Mouse (Mus musculus) heart, embryonic 12.5 days (tissue): ENCODE measurements at regions not wholly inside any gene's neighbourhood (a gene's known extent, or its start where the extent isn't known, plus 50 kb on each side); places are given as distances from the start of the nearest gene placed in this dataset.

Experiments used
- ATAC-seq: fragments of 200-750 bp; cut with Nextera tagmentation; 2 replicates; pipeline ENCODE4 v1.8.0; 2017; ENCODE audit warnings: moderate TSS enrichment, moderate library complexity; ENCODE audit not compliant: insufficient number of reproducible peaks, low FRiP score
- H3K27ac ChIP-seq: fragments of 300-500 bp; sonication (generic); 2 replicates; pipeline ENCODE4 v1.5.1; 2016; ENCODE audit warnings: mild to moderate bottlenecking, moderate library complexity; ENCODE audit not compliant: poor library complexity, severe bottlenecking
- H3K27me3 ChIP-seq: fragments of 300-500 bp; sonication (generic); replicated peaks from 2 replicates; pipeline ENCODE4 v1.6.1; 2016; ENCODE audit warnings: mild to moderate bottlenecking, moderate library complexity
- H3K36me3 ChIP-seq: fragments of 300-500 bp; sonication (generic); 2 replicates; pipeline ENCODE4 v1.6.1; 2016; ENCODE audit warnings: mild to moderate bottlenecking, moderate library complexity
- H3K4me1 ChIP-seq: fragments of 300-500 bp; sonication (generic); replicated peaks from 2 replicates; pipeline ENCODE4 v1.6.1; 2016; ENCODE audit warnings: mild to moderate bottlenecking
- H3K4me2 ChIP-seq: fragments of 300-500 bp; sonication (generic); 2 replicates; pipeline ENCODE4 v1.6.1; 2016; ENCODE audit warnings: mild to moderate bottlenecking, moderate library complexity
- H3K4me3 ChIP-seq: fragments of 300-500 bp; sonication (generic); 2 replicates; pipeline ENCODE4 v1.5.1; 2016; ENCODE audit warnings: mild to moderate bottlenecking
- H3K9ac ChIP-seq: fragments of 300-500 bp; sonication (generic); 2 replicates; pipeline ENCODE4 v1.6.1; 2016; ENCODE audit warnings: mild to moderate bottlenecking, moderate library complexity
- H3K9me3 ChIP-seq: fragments of 300-500 bp; sonication (generic); replicated peaks from 2 replicates; pipeline ENCODE4 v1.6.1; 2016; ENCODE audit warnings: mild to moderate bottlenecking, moderate library complexity
- WGBS: fragments of 180-500 bp; shearing (Covaris S2); methylation state at CpG from one replicate; pipeline ENCODE4 v1.1.7; 2016; 5-methylcytosine and 5-hydroxymethylcytosine counted together

DNA sequence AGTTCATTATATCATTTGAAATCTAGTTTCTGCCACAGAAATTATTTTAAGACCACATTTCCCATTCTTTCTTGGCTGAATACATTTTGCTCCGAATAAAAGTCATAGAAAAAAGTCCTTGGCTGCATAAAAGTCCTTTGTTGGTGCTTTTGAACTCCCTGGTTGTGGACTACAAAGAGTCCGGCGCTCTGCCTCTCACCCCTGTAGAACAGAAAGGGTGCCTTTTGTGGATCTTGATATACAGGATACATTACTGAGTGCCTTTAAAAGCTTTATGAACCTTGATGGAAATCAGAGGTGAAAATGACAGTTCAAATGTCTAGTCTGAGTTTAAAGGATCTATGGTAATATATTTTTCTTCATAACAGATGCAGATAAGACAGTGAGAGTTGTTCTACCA, 355.5 kb downstream of the Anxa1 start:
- Histone ChIP-seq H3K36me3 (no peaks in the 10 kb centered on the region), H3K4me2 (no peak overlapping the region), H3K4me1 (no peaks in the 10 kb centered on the region), H3K4me3 (no peak overlapping the region), H3K9ac (no peak overlapping the region), H3K9me3 (no peaks in the 10 kb centered on the region), H3K27ac (no peak overlapping the region), H3K27me3 (no peaks in the 10 kb centered on the region)
- no peak for ATAC-seq
- 76% methylated on average over 3 of the region's 3 CpGs for WGBS

DNA sequence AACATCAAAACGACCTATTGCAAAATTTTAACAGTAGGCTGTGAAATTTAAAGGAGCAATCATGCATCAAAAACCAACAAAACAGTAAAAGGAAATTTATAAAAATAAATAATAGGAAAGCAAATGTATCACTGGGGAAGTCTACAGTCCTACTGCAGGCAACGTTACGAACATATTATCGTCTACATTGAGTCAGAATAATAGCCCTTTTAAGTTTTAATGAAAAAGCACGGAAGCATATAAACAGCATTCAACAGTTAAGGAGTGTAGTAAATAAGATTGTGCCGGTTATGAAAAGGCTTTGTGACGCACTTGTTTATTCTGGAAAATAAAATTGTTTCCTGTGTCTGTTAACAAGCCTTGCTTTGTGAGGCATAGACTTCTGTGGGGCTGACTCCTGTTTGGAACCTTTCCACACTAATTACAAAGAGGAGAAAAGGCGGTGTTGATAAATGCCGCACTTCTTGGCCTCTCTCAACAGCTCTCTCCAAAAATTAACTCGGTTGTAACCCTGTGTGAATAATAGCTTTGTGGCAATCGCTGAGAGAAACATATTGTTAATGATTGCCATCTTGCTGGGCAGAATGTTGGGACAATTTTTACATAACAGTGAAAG, 363.0 kb downstream of the Anxa1 start:
- no peaks in the 10 kb centered on the region for H3K27me3 ChIP-seq
- H3K4me1 ChIP-seq, result no peaks in the 10 kb centered on the region
- no peak for ATAC-seq
- no peak overlapping the region for H3K27ac ChIP-seq
- 74% methylated on average over 11 of the region's 11 CpGs for WGBS
- H3K36me3 ChIP-seq, result no peaks in the 10 kb centered on the region
- no peak overlapping the region for H3K9ac ChIP-seq
- H3K4me3 ChIP-seq, result no peak overlapping the region
- no peaks in the 10 kb centered on the region for H3K9me3 ChIP-seq
- H3K4me2 ChIP-seq, result no peak overlapping the region

DNA sequence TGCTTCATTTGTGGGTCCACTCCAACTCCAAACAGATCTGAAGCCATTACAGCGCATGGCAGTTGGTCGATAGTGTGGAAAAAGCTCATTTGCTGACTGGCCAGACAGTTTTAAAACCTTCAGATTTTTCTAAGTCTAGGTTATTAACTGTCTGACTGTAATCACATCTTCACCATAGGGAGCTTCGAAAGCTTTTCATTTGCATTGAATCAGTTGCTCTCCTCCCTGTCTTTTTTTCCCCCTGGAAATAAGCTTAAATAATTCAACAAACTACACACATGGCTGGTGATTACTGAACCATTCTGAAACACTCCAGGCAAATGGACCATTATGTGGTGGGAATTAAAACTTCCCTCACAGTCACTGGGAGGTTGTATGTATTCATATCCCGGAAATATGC, 376.6 kb downstream of the Anxa1 start:
- no peak for ATAC-seq
- H3K4me2 ChIP-seq, result no peak overlapping the region
- H3K27me3 ChIP-seq, result no peaks in the 10 kb centered on the region
- H3K4me3 ChIP-seq, result no peak overlapping the region
- no peaks in the 10 kb centered on the region for H3K4me1 ChIP-seq
- H3K27ac ChIP-seq, result no peak overlapping the region
- H3K36me3 ChIP-seq, result no peaks in the 10 kb centered on the region
- H3K9ac ChIP-seq, result no peak overlapping the region
- no peaks in the 10 kb centered on the region for H3K9me3 ChIP-seq
- 84% methylated on average over 4 of the region's 4 CpGs for WGBS

DNA sequence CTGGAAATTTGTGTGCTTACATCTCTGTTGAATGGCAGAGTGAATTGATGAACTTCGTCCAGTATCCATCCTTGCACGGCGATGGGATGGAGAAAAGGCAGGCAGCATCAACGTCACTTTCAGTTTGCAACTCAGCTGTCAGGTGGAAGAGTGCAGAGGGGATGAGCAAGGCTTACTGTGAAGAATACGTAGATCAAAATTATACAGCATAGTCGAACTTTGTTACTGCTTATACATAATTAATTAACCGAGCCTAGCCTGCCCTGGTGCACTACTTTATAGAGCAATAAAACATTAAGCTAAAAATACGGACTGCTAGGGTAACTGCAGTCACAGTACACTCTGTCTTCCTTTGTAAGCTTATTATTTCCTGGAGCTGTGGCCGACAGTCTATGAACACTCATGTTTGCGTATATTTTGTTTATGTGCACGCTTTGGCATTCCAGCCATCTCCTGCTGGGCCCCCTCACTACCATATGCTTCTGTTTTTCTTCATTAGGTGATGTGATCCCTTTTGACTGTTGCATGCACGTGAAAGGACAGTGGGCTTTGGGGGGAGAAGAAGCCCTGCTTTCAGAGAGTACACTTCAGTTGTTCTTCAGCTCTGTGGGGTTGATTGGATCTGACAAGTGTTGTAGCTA, 380.8 kb downstream of the Anxa1 start:
- no peaks in the 10 kb centered on the region for H3K4me1 ChIP-seq
- no peaks in the 10 kb centered on the region for H3K9me3 ChIP-seq
- H3K27ac ChIP-seq, result no peak overlapping the region
- H3K36me3 ChIP-seq, result no peaks in the 10 kb centered on the region
- H3K4me3 ChIP-seq, result no peak overlapping the region
- no peak overlapping the region for H3K4me2 ChIP-seq
- 75% methylated on average over 12 of the region's 12 CpGs for whole genome bisulfite sequencing
- H3K9ac ChIP-seq, result no peak overlapping the region
- H3K27me3 ChIP-seq, result no peaks in the 10 kb centered on the region
- no peak for ATAC-seq

DNA sequence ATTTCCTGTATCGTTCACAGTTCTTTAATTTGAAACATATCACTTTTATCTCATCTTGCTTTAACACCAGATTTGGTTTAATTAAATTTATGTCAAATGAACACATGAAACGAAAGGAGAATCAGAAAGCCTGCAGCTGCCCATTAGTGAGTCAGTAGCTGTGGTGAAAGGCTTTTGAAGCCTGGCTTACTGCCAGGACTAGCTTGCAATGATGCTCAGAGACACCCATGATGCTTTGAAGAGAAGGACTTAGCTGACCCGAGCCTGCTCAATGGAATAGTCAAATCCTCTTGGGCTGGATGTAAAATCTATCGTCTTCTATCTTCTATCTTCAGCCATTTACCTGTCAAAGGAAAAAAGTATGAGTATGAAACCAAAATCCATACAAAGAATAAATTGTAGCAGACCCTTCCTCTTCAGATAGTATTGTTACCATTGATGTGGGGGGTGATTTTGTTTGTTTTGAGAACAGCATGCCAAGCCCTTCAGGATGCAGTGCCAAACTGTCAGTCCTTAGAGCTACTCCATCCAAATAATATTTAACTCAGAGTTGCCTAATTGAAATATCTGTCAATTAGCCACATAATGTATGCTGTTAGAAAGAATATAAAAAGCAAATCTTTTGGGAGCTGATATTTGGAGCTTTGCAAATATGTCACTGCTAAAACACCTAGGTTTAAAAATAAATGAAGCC, 384.7 kb downstream of the Anxa1 start:
- Histone ChIP-seq H3K4me2 (no peak overlapping the region), H3K9me3 (no peaks in the 10 kb centered on the region), H3K4me3 (no peak overlapping the region), H3K4me1 (no peaks in the 10 kb centered on the region), H3K27me3 (no peaks in the 10 kb centered on the region), H3K9ac (no peak overlapping the region), H3K27ac (no peak overlapping the region), H3K36me3 (no peaks in the 10 kb centered on the region)
- ATAC-seq, result no peak
- 58% methylated on average over 4 of the region's 4 CpGs for WGBS

DNA sequence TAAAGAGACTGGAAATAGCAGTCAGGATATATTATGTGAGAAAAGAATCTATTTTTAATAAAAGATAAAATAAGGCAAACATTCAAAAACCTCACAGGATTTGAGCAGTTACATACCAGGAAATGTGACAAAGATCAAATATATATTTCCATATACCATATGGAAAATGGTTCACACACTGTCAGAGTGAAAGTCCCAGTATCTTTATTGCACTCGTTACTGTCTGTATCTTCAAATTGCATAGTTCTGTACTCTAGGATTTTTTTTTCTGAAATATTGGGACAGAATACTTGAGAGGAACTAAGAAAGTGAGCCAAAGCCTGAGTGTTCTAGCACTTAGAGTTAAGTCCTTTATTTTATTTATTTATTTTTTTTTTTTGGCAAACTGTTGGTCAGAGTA, 403.5 kb downstream of the Anxa1 start:
- H3K9me3 ChIP-seq, result no peaks in the 10 kb centered on the region
- H3K27me3 ChIP-seq, result no peaks in the 10 kb centered on the region
- H3K9ac ChIP-seq, result no peak overlapping the region
- no peak overlapping the region for H3K4me3 ChIP-seq
- H3K4me2 ChIP-seq, result no peak overlapping the region
- no peaks in the 10 kb centered on the region for H3K36me3 ChIP-seq
- 78% methylated on average over 1 of the region's 1 CpGs for WGBS
- no peak overlapping the region for H3K27ac ChIP-seq
- H3K4me1 ChIP-seq, result no peaks in the 10 kb centered on the region
- ATAC-seq, result no peak

DNA sequence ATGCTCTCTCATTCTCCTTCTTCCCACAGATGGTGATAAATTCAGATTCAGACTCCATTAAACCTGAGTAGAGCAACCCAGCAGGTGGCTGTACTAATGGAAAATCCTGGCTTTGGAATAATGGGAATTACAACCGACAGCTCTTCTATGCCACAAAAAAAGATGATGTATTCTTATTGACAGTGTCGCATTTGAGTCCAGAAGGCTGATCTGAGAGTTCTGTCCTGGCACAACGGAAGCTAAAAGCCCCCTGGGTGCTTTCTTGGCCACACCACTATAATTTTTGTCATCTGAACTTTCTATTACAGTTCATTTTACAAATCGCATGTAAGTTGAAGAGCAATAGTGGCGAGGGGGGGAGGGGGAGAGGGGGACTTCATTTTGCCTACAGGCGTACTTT, 411.9 kb downstream of the Anxa1 start:
- Histone ChIP-seq H3K27me3 (no peaks in the 10 kb centered on the region), H3K27ac (no peak overlapping the region), H3K9ac (no peak overlapping the region), H3K4me3 (no peak overlapping the region), H3K9me3 (no peaks in the 10 kb centered on the region), H3K36me3 (no peaks in the 10 kb centered on the region), H3K4me2 (no peak overlapping the region), H3K4me1 (no peaks in the 10 kb centered on the region)
- no peak for ATAC-seq
- 66% methylated on average over 6 of the region's 6 CpGs for WGBS

DNA sequence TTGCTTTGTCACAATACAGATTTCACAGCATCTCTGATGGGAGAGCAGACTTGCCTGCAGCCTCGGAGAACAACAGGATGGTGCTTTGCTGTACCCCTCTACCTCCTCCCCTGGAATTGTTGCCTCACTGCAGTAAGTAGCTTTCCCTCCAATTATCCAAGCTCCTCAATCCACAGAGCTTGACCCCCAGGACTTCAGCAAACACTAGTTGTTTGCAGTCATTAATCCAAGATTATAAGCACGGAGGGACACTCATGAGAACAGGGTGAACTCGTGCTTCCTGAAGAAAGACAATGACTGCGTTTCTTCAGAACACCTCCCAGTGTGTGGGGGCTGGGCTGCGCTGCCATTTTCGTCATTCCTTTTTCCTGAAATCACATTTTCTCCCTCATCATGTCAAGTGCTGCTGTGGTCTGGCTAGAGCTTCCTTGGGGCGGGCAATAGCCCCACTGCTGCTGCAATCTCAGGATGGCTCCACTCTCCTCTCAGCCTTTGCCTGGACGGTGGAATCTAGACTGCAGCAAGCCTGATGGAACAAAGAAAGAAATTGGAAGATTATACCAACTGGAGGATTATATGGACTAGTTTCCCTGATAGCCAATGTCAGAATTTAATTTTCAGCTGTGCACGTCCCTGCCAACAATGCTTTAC, 413.0 kb downstream of the Anxa1 start:
- H3K4me2 ChIP-seq, result 0 out of 2 replicates have a peak overlapping the region, but pooled peaks have one; percentile 13
- no peak for ATAC-seq

DNA sequence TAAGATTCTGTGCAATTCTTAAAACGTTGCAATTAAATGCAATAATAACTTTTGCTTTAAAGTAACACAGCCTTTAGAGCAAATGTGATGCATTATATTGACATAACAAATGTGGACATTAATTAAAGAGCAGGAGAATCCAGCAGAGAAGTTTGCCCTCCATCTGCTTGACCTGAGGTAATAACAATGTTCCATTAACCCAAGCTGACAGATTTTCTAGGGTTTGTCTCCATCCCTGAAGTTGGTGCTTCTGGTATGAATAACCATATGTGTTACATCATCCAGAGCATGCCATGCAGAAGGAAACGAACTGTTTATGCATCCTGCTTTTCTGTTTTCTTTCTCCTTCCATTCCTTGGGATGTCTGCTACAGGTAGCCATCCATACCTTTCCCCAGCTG, 414.0 kb downstream of the Anxa1 start:
- no peak overlapping the region for H3K4me3 ChIP-seq
- H3K9me3 ChIP-seq, result no peaks in the 10 kb centered on the region
- no peaks in the 10 kb centered on the region for H3K4me1 ChIP-seq
- 45% methylated on average over 2 of the region's 2 CpGs for WGBS
- no peaks in the 10 kb centered on the region for H3K27me3 ChIP-seq
- no peak overlapping the region for H3K9ac ChIP-seq
- ATAC-seq, result no peak
- H3K36me3 ChIP-seq, result no peaks in the 10 kb centered on the region
- H3K27ac ChIP-seq, result no peak overlapping the region
- no peak overlapping the region for H3K4me2 ChIP-seq

More for the DNA sequence above, 413.0 kb downstream of the Anxa1 start:
- Histone ChIP-seq H3K9ac (no peak overlapping the region), H3K27ac (no peak overlapping the region), H3K36me3 (no peaks in the 10 kb centered on the region), H3K27me3 (no peaks in the 10 kb centered on the region), H3K4me1 (no peaks in the 10 kb centered on the region), H3K4me3 (no peak overlapping the region), H3K9me3 (no peaks in the 10 kb centered on the region)
- 50% methylated on average over 9 of the region's 9 CpGs for WGBS

DNA sequence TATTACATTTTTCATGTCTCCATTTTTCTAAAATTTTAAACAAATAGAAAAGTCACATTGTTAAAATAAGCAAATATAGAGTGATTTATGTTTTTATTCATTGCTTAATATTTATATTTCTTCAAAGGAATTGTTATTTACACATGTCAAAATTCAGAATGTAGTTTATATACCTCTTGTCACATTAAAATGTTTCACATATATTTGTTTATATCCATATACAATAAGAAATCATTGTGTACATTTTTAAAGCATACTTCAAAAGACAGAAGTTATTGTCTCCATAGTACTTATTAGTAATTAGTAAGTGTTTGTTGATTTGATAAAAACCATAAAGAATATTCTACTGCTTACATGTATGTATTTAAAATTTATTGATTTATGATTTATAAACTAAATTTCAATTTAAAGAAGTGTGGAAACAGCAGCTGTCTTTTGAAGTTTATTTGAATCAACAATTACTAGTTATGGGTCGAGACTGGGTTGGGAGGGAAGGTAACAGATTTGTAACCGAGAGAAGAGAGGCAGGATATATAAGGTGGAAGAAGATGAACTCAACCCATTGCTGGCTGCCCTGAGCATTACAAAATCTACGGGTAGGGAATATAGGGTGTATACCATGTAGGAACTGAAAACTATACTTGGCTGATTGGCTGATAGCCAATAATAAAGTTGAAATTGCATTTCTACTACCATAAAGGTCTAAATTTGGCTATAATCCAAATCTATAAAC, 420.8 kb downstream of the Anxa1 start:
- no peak for ATAC-seq
- no peak overlapping the region for H3K27ac ChIP-seq
- WGBS, result 70% methylated on average over 3 of the region's 3 CpGs

DNA sequence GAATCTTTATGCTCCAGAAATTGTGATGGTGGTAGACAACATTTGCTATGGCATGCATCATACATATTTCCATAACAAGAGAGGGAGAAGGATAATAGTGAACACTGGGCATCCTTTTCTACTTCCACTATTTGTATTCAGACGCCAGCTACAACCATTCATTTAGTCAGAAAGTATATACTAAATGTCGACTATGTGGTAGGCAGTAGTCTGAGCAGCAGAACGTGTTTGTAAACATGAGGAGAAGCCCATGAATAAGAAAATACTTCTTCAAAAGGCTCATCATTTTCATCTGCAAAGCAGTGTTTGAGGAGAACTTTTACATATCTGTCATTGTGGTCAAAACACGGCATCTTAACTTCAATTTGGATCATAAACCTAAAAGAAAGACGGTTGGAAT, 421.4 kb downstream of the Anxa1 start:
- no peak overlapping the region for H3K4me3 ChIP-seq
- H3K4me2 ChIP-seq, result no peak overlapping the region
- H3K27me3 ChIP-seq, result no peaks in the 10 kb centered on the region
- WGBS, result 71% methylated on average over 5 of the region's 5 CpGs
- ATAC-seq, result no peak
- H3K27ac ChIP-seq, result no peak overlapping the region
- no peaks in the 10 kb centered on the region for H3K36me3 ChIP-seq
- H3K4me1 ChIP-seq, result no peaks in the 10 kb centered on the region
- H3K9ac ChIP-seq, result no peak overlapping the region
- H3K9me3 ChIP-seq, result no peaks in the 10 kb centered on the region

More for the DNA sequence above, 420.8 kb downstream of the Anxa1 start:
- no peak overlapping the region for H3K4me2 ChIP-seq
- H3K36me3 ChIP-seq, result no peaks in the 10 kb centered on the region
- no peaks in the 10 kb centered on the region for H3K9me3 ChIP-seq
- no peaks in the 10 kb centered on the region for H3K27me3 ChIP-seq
- no peaks in the 10 kb centered on the region for H3K4me1 ChIP-seq
- H3K4me3 ChIP-seq, result no peak overlapping the region
- H3K9ac ChIP-seq, result no peak overlapping the region
